Mouse (Mus musculus) kidney, postnatal 0 days (tissue): ENCODE measurements around the gene Csmd2. TPM values are rescaled to one million over a fixed set of nuclear protein-coding genes. Genes with fewer than 3 reads are reported as not detected.

Experiments
- ATAC-seq: fragments of 200-750 bp; cut with Nextera tagmentation; replicated peaks from 2 replicates; pipeline ENCODE4 v1.8.0; 2017; ENCODE audit warnings: low read depth, moderate number of reproducible peaks, moderate TSS enrichment, moderate library complexity; ENCODE audit not compliant: low FRiP score
- DNase-seq: peaks from one replicate; pipeline ENCODE4 v3.0.0-alpha.2; 2016; ENCODE audit warnings: low spot score
- H3K27ac ChIP-seq: fragments of 300-500 bp; sonication (generic); 2 replicates; pipeline ENCODE4 v1.5.1; 2014; ENCODE audit warnings: mild to moderate bottlenecking
- H3K27me3 ChIP-seq: fragments of 300-500 bp; sonication (generic); 2 replicates; pipeline ENCODE4 v1.6.1; 2014; ENCODE audit warnings: low read length, mixed read lengths; ENCODE audit not compliant: insufficient read depth
- H3K36me3 ChIP-seq: fragments of 300-500 bp; sonication (generic); 2 replicates; pipeline ENCODE4 v1.6.1; 2014; ENCODE audit warnings: low read length, mixed read lengths; ENCODE audit not compliant: insufficient read depth
- H3K4me1 ChIP-seq: fragments of 300-500 bp; sonication (generic); replicated peaks from 2 replicates; pipeline ENCODE4 v1.6.1; 2014; ENCODE audit warnings: antibody characterized with exemption, low read length, mixed read lengths; ENCODE audit not compliant: insufficient read depth
- H3K4me2 ChIP-seq: fragments of 300-500 bp; sonication (generic); 2 replicates; pipeline ENCODE4 v1.6.1; 2014; ENCODE audit warnings: mild to moderate bottlenecking, low read length, moderate library complexity, mixed read lengths
- H3K4me3 ChIP-seq: fragments of 300-500 bp; sonication (generic); replicated peaks from 2 replicates; pipeline ENCODE4 v1.5.1; 2014; ENCODE audit warnings: low read depth, low read length
- H3K9ac ChIP-seq: fragments of 300-500 bp; sonication (generic); 2 replicates; pipeline ENCODE4 v1.6.1; 2014; ENCODE audit warnings: low read depth, low read length
- H3K9me3 ChIP-seq: fragments of 300-500 bp; sonication (generic); replicated peaks from 2 replicates; pipeline ENCODE4 v1.6.1; 2016; ENCODE audit warnings: low read length, inconsistent platforms, mixed read lengths
- CTCF ChIP-seq: IDR thresholded peaks from 2 replicates; pipeline ENCODE4 v1.5.1; 2016; ENCODE audit warnings: antibody characterized with exemption, low read depth, mild to moderate bottlenecking, moderate library complexity
- WGBS: fragments of 180-500 bp; shearing (Covaris S2); extraction: QIAGEN DNeasy Blood & Tissue Kit; methylation state at CpG from one replicate; pipeline ENCODE4 v1.1.7; 2014; 5-methylcytosine and 5-hydroxymethylcytosine counted together
- polyA plus RNA-seq: library from polyadenylated mRNA; unstranded; fragments of >200 nt; fragmentation: Nextera tagmentation; extraction: Ambion mirVana; gene quantifications from 2 replicates; pipeline ENCODE4 v1.2.1, GENCODE M21; 2015

The Csmd2 gene
- polyA plus RNA-seq, 1 experiment from 2014 or later: 0.05 TPM

- no peaks in the 10 kb centered on the region for H3K4me1 ChIP-seq
- H3K27me3 ChIP-seq: no peaks in the 10 kb centered on the region
- no peak overlapping the region for H3K9ac ChIP-seq
- no peaks in the 10 kb centered on the region for H3K9me3 ChIP-seq
- WGBS: 75% methylated on average over 3 of the region's 3 CpGs
- no peaks in the 10 kb centered on the region for H3K36me3 ChIP-seq
- no peak overlapping the region for H3K4me2 ChIP-seq
- ATAC-seq (no peak), DNase-seq (no peak)
- no peak for TF ChIP-seq CTCF
- no peak overlapping the region for H3K4me3 ChIP-seq
- no peak overlapping the region for H3K27ac ChIP-seq
These were observed 155.5 kb downstream of the Csmd2 start for GRCm38 (mm10) chr4:128143147-128143546.

GRCm38 (mm10) chr4:128149524-128149923 lies 161.9 kb downstream of the Csmd2 start:
- Histone ChIP-seq H3K36me3 (no peaks in the 10 kb centered on the region), H3K9me3 (no peaks in the 10 kb centered on the region), H3K9ac (no peak overlapping the region), H3K27ac (no peak overlapping the region), H3K4me3 (no peak overlapping the region), H3K27me3 (no peaks in the 10 kb centered on the region), H3K4me2 (no peak overlapping the region), H3K4me1 (no peaks in the 10 kb centered on the region)
- 90% methylated on average over 4 of the region's 4 CpGs for WGBS
- TF ChIP-seq CTCF: no peak
- DNase-seq (no peak), ATAC-seq (no peak)

- no peak for TF ChIP-seq CTCF
- no peak for DNase-seq
These were observed 164.4 kb downstream of the Csmd2 start for GRCm38 (mm10) chr4:128152066-128152465.

GRCm38 (mm10) chr4:128153144-128153543 lies 165.5 kb downstream of the Csmd2 start:
- Histone ChIP-seq H3K4me2 (no peak overlapping the region), H3K4me3 (no peak overlapping the region), H3K9me3 (no peaks in the 10 kb centered on the region), H3K36me3 (no peaks in the 10 kb centered on the region), H3K4me1 (no peaks in the 10 kb centered on the region), H3K27me3 (no peaks in the 10 kb centered on the region), H3K27ac (no peak overlapping the region), H3K9ac (no peak overlapping the region)
- no peak for TF ChIP-seq CTCF
- DNase-seq (no peak), ATAC-seq (no peak)
- 81% methylated on average over 4 of the region's 4 CpGs for WGBS

More at GRCm38 (mm10) chr4:128152066-128152465, 164.4 kb downstream of the Csmd2 start:
- WGBS: 66% methylated on average over 3 of the region's 3 CpGs
- H3K4me3 ChIP-seq: no peak overlapping the region
- H3K27me3 ChIP-seq: no peaks in the 10 kb centered on the region
- H3K9ac ChIP-seq: no peak overlapping the region
- H3K9me3 ChIP-seq: no peaks in the 10 kb centered on the region
- no peaks in the 10 kb centered on the region for H3K36me3 ChIP-seq
- no peak for ATAC-seq
- no peak overlapping the region for H3K27ac ChIP-seq
- H3K4me2 ChIP-seq: no peak overlapping the region
- H3K4me1 ChIP-seq: no peaks in the 10 kb centered on the region

- 23% methylated on average over 3 of the region's 3 CpGs for WGBS
- Histone ChIP-seq H3K27ac (no peak overlapping the region), H3K4me3 (no peak overlapping the region), H3K27me3 (no peaks in the 10 kb centered on the region), H3K4me2 (no peak overlapping the region), H3K36me3 (no peaks in the 10 kb centered on the region), H3K9me3 (no peaks in the 10 kb centered on the region), H3K9ac (no peak overlapping the region), H3K4me1 (no peaks in the 10 kb centered on the region)
- TF ChIP-seq CTCF: no peak
- no peak for ATAC-seq
- no peak for DNase-seq
These were observed 167.6 kb downstream of the Csmd2 start for GRCm38 (mm10) chr4:128155226-128155625.

- no peak for ATAC-seq
- Histone ChIP-seq H3K4me3 (no peak overlapping the region), H3K36me3 (no peaks in the 10 kb centered on the region), H3K4me2 (no peak overlapping the region), H3K9me3 (no peaks in the 10 kb centered on the region), H3K27ac (no peak overlapping the region), H3K4me1 (no peaks in the 10 kb centered on the region), H3K9ac (no peak overlapping the region), H3K27me3 (no peaks in the 10 kb centered on the region)
- DNase-seq: no peak
- TF ChIP-seq CTCF: no peak
- 76% methylated on average over 2 of the region's 2 CpGs for WGBS
These were observed 173.0 kb downstream of the Csmd2 start for GRCm38 (mm10) chr4:128160656-128161055.

GRCm38 (mm10) chr4:128170181-128170580 lies 182.5 kb downstream of the Csmd2 start:
- no peaks in the 10 kb centered on the region for H3K9me3 ChIP-seq
- H3K4me2 ChIP-seq: no peak overlapping the region
- ATAC-seq (no peak), DNase-seq (no peak)
- H3K27ac ChIP-seq: no peak overlapping the region
- H3K4me1 ChIP-seq: no peaks in the 10 kb centered on the region
- 95% methylated on average over 8 of the region's 8 CpGs for WGBS
- no peaks in the 10 kb centered on the region for H3K36me3 ChIP-seq
- H3K4me3 ChIP-seq: no peak overlapping the region
- TF ChIP-seq CTCF: no peak
- no peaks in the 10 kb centered on the region for H3K27me3 ChIP-seq
- no peak overlapping the region for H3K9ac ChIP-seq
